Mouse (Mus musculus) testis, adult 2 months (tissue): ENCODE measurements around the gene Dpep3.

Experiments
- CTCF ChIP-seq: fragments of 200-500 bp; IDR thresholded peaks from 2 replicates; pipeline ENCODE4 v1.5.1; 2012; ENCODE audit warnings: low read depth, mild to moderate bottlenecking, inconsistent platforms, low read length, moderate library complexity; ENCODE audit not compliant: control insufficient read depth, insufficient read depth, insufficient replicate concordance
- POLR2A ChIP-seq: fragments of 200-500 bp; IDR thresholded peaks from 2 replicates; pipeline ENCODE4 v1.6.1; 2012; ENCODE audit warnings: low read depth, mild to moderate bottlenecking, inconsistent platforms, low read length, moderate library complexity; ENCODE audit not compliant: control insufficient read depth

- TF ChIP-seq POLR2A = no peak
- no peak for TF ChIP-seq CTCF
Observed at GRCm38 (mm10) chr8:105935863-105936603, 43.2 kb downstream of the Dpep3 start.
